Mouse (Mus musculus): Measurements from ENCODE around the gene 4930438A08Rik.

GRCm38 (mm10) chr11:58225655-58226054 lies 48.9 kb upstream of the 4930438A08Rik start:
- TF ChIP-seq ZNF384 (IDR thresholded peaks at IDR 0.05; ENCODE audit: low read depth, low read length) (no peak), HCFC1 (IDR thresholded peaks at IDR 0.05; ENCODE audit: borderline replicate concordance, insufficient read depth, low read length) (no peak)
